Comparison of ENCODE assay signal across 12 mouse cellular contexts in genomic region chrX:135917116-135917515, GRCm38 (mm10).
"Had no signal": no experiment of that assay in that cellular context is flagged by ENCODE, and none has a peak within 500 bp of the region (broad histone marks: within the 10 kb centered on the region; RNA-seq: fewer than 3 reads in every experiment).

No protein-coding gene starts in this region.

- H3K9me3 ChIP-seq: limb, embryonic 12.5 days; neural tube, embryonic 13.5 days; stomach, embryonic 15.5 days had no signal

- H3K9ac ChIP-seq: limb, embryonic 12.5 days; liver, embryonic 14.5 days; neural tube, embryonic 13.5 days; stomach, embryonic 15.5 days had no signal

- H3K27me3 ChIP-seq: neural tube, embryonic 13.5 days; stomach, embryonic 15.5 days had no signal

- H3K4me1 ChIP-seq: limb, embryonic 12.5 days; neural tube, embryonic 13.5 days; stomach, embryonic 15.5 days had no signal

- H3K27ac ChIP-seq: layer of hippocampus, adult 2 months; limb, embryonic 12.5 days; liver, embryonic 14.5 days; neural tube, embryonic 13.5 days; stomach, embryonic 15.5 days had no signal

- H3K4me3 ChIP-seq: layer of hippocampus, adult 2 months; limb, embryonic 12.5 days; neural tube, embryonic 13.5 days; stomach, embryonic 15.5 days had no signal

- DNase-seq: kidney, adult 9 months; kidney, postnatal 10 days; kidney, postnatal 4 days; liver; lung, adult 18-20 months; right cerebral cortex, postnatal 14 days; thymus, postnatal 36 days had no signal

- H3K4me2 ChIP-seq: limb, embryonic 12.5 days; neural tube, embryonic 13.5 days; stomach, embryonic 15.5 days had no signal

- H3K36me3 ChIP-seq: limb, embryonic 12.5 days; neural tube, embryonic 13.5 days; stomach, embryonic 15.5 days had no signal
